Mouse (Mus musculus) forebrain, embryonic 12.5 days (tissue): ENCODE measurements at regions not wholly inside any gene's neighbourhood (a gene's known extent, or its start where the extent isn't known, plus 50 kb on each side); places are given as distances from the start of the nearest gene placed in this dataset.
A peak's percentile ranks its signal among the peaks of the same experiment; 100 is the strongest.

Source experiments
- ATAC-seq: fragments of 200-750 bp; cut with Nextera tagmentation; 2 replicates; pipeline ENCODE4 v1.8.0; 2017; ENCODE audit warnings: moderate TSS enrichment; ENCODE audit not compliant: low FRiP score
- H3K27ac ChIP-seq: fragments of 300-500 bp; sonication (generic); 2 replicates; pipeline ENCODE4 v1.5.1; 2016; ENCODE audit warnings: mild to moderate bottlenecking
- H3K27me3 ChIP-seq: fragments of 300-500 bp; sonication (generic); 2 replicates; pipeline ENCODE4 v1.6.1; 2016; ENCODE audit warnings: mild to moderate bottlenecking
- H3K36me3 ChIP-seq: fragments of 300-500 bp; sonication (generic); replicated peaks from 2 replicates; pipeline ENCODE4 v1.6.1; 2016; ENCODE audit warnings: mild to moderate bottlenecking
- H3K4me1 ChIP-seq: fragments of 300-500 bp; sonication (generic); 2 replicates; pipeline ENCODE4 v1.6.1; 2016
- H3K4me2 ChIP-seq: fragments of 300-500 bp; sonication (generic); 2 replicates; pipeline ENCODE4 v1.6.1; 2016; ENCODE audit warnings: mild to moderate bottlenecking, moderate library complexity
- H3K4me3 ChIP-seq: fragments of 300-500 bp; sonication (generic); replicated peaks from 2 replicates; pipeline ENCODE4 v1.5.1; 2016; ENCODE audit warnings: mild to moderate bottlenecking
- H3K9ac ChIP-seq: fragments of 300-500 bp; sonication (generic); 2 replicates; pipeline ENCODE4 v1.6.1; 2016; ENCODE audit warnings: mild to moderate bottlenecking
- H3K9me3 ChIP-seq: fragments of 300-500 bp; sonication (generic); 2 replicates; pipeline ENCODE4 v1.6.1; 2016
- WGBS: fragments of 180-500 bp; shearing (Covaris S2); methylation state at CpG from one replicate; pipeline ENCODE4 v1.1.7; 2016; 5-methylcytosine and 5-hydroxymethylcytosine counted together

GRCm38 (mm10) chr6:100085981-100086380 is 201.3 kb downstream of the Rybp start:
- ATAC-seq = no peak

DNA sequence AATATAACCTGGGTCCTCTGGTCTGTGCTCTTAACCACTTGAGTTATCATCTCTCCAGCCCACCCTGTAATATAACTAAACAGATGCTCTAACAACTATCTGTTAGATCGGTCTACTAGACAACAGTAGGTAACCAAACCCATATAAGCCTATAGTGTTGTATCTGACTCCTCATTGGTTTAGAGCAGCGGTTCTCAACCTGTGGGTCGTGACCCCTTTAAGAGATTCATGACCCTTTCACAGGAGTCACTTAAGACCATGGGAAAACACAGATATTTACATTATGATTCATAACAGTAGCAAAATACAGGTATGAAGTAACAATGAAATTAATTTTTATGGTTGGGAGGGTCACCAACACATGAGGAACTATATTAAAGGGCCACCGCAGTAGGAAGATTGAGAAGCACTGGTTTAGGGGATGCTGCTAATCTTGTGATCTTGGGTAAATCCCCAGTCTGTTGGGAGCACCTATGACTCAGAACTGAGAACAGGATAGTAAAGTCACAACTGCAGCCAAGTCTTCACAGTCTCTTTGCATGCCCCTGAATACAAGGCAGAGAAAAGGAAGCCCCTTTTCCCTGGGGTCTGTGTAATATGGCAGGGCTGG is 203.3 kb downstream of the Rybp start:
- ATAC-seq = no peak
- 93% methylated on average over 4 of the region's 4 CpGs for WGBS
- H3K36me3 ChIP-seq = no peaks in the 10 kb centered on the region
- H3K9ac ChIP-seq = no peak overlapping the region
- H3K4me3 ChIP-seq = no peak overlapping the region
- H3K9me3 ChIP-seq = peaks cover 4% of the 10 kb centered on the region; the same call in 1 of the 2 replicates
- H3K27ac ChIP-seq = no peak overlapping the region
- H3K4me2 ChIP-seq = no peak overlapping the region
- H3K4me1 ChIP-seq = no peaks in the 10 kb centered on the region
- no peaks in the 10 kb centered on the region for H3K27me3 ChIP-seq

More at GRCm38 (mm10) chr6:100085981-100086380, 201.3 kb downstream of the Rybp start:
- Histone ChIP-seq H3K9ac (no peak overlapping the region), H3K27ac (no peak overlapping the region), H3K4me2 (no peak overlapping the region), H3K27me3 (no peaks in the 10 kb centered on the region), H3K4me1 (no peaks in the 10 kb centered on the region), H3K4me3 (no peak overlapping the region), H3K36me3 (no peaks in the 10 kb centered on the region), H3K9me3 (peaks cover 4% of the 10 kb centered on the region; the same call in 1 of the 2 replicates)
- WGBS = 25% methylated on average over 1 of the region's 1 CpGs

GRCm38 (mm10) chr6:100083127-100083526 is 204.2 kb downstream of the Rybp start:
- ATAC-seq = no peak
- Histone ChIP-seq H3K9ac (no peak overlapping the region), H3K4me2 (no peak overlapping the region), H3K9me3 (peaks cover 4% of the 10 kb centered on the region; the same call in 1 of the 2 replicates), H3K4me3 (no peak overlapping the region), H3K27ac (no peak overlapping the region), H3K27me3 (no peaks in the 10 kb centered on the region), H3K4me1 (no peaks in the 10 kb centered on the region), H3K36me3 (no peaks in the 10 kb centered on the region)
- 86% methylated on average over 5 of the region's 5 CpGs for WGBS

DNA sequence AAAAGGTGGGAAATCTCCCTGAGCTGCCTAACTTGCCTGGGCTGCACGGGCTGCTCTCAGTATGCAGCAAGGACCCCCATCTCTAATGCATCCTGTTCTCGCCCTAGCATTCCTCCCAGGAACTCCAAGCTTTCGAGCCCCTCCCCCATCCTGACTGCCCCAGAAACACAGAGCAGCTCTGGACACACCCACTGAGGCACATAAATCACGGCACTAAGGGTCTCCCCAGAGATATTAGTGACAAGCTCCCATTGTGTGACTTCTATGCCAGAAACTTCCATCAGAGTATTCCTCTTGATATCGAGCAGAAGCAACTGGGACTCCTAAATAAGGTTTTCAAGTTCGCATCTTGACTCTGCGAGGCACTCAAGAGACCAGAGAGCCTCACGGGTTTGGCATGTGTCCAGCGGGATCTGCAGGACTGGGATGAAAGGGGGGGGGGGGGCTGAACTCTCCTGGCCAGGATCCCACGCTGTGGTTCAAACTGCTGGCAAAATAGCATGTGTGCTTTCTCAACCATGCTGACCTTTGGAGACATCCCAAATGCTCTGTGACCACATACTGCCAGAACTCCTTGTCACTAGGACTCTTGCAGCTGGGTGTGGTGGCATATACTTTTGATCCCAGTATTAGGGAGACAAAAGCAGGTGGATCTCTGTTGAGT is 212.5 kb downstream of the Rybp start:
- H3K4me1 ChIP-seq = peaks cover 15% of the 10 kb centered on the region
- peaks cover 10% of the 10 kb centered on the region; the same call in 1 of the 2 replicates for H3K27me3 ChIP-seq
- no peak overlapping the region for H3K9ac ChIP-seq
- peak overlapping the region; percentile 22; the same call in 1 of the 2 replicates for H3K4me2 ChIP-seq
- no peaks in the 10 kb centered on the region for H3K9me3 ChIP-seq
- peak; percentile 41; the same call in 1 of the 2 replicates for ATAC-seq
- 30% methylated on average over 10 of the region's 10 CpGs for WGBS
- H3K27ac ChIP-seq = no peak overlapping the region
- no peaks in the 10 kb centered on the region for H3K36me3 ChIP-seq
- H3K4me3 ChIP-seq = no peak overlapping the region

DNA sequence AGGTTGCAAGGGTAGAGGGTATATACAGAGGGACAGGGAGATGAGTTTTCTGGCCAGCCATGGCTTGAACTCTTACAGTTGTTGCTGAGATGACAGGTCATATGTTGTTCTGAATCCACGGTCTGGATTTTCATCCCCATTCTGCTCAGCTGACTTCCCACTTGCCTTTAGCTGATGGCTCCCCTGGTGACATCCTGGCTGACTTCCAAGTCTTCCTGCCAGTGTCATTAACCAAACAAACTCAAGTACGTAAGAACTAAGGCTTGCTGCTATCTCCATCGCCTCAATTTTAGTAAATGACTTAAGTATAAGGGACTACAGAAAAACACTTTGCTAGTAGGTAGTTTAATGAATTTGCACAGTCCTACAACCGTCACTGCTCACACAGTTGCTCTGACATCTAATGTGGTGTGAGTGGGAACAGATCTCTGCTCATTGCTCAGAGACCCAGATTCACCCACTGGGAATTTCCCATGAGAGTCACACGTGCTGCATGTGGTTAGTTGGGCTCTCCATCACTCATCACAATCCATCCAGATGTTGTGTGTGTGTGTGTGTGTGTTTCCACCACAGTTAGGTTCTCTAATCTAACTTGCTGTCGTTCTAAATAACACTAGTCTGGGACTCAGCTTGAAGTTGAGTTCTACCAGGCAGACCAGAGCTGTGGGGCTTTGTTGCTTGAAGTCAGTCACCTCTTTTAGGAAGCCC is 214.9 kb downstream of the Rybp start:
- Histone ChIP-seq H3K4me1 (peaks cover 20% of the 10 kb centered on the region), H3K36me3 (no peaks in the 10 kb centered on the region), H3K9ac (no peak overlapping the region), H3K4me3 (no peak overlapping the region), H3K4me2 (no peak overlapping the region), H3K9me3 (no peaks in the 10 kb centered on the region), H3K27ac (no peak overlapping the region), H3K27me3 (peaks cover 10% of the 10 kb centered on the region; the same call in 1 of the 2 replicates)
- WGBS = 70% methylated on average over 6 of the region's 6 CpGs
- no peak for ATAC-seq

GRCm38 (mm10) chr6:100069151-100069550 is 218.1 kb downstream of the Rybp start:
- H3K4me3 ChIP-seq = no peak overlapping the region
- no peak overlapping the region for H3K9ac ChIP-seq
- H3K27ac ChIP-seq = no peak overlapping the region
- H3K4me2 ChIP-seq = no peak overlapping the region
- H3K36me3 ChIP-seq = no peaks in the 10 kb centered on the region
- H3K27me3 ChIP-seq = peaks cover 13% of the 10 kb centered on the region
- ATAC-seq = no peak
- no peaks in the 10 kb centered on the region for H3K9me3 ChIP-seq
- 0 out of 2 replicates have a peak, but pooled peaks cover 9% of the 10 kb centered on the region for H3K4me1 ChIP-seq
- WGBS = 77% methylated on average over 4 of the region's 4 CpGs

GRCm38 (mm10) chr6:100067273-100067672 is 220.0 kb downstream of the Rybp start:
- no peak overlapping the region for H3K9ac ChIP-seq
- 89% methylated on average over 4 of the region's 4 CpGs for WGBS
- ATAC-seq = no peak
- H3K27me3 ChIP-seq = peaks cover 14% of the 10 kb centered on the region
- no peak overlapping the region for H3K4me3 ChIP-seq
- H3K27ac ChIP-seq = no peak overlapping the region
- 0 out of 2 replicates have a peak, but pooled peaks cover 4% of the 10 kb centered on the region for H3K4me1 ChIP-seq
- no peaks in the 10 kb centered on the region for H3K9me3 ChIP-seq
- no peaks in the 10 kb centered on the region for H3K36me3 ChIP-seq
- H3K4me2 ChIP-seq = no peak overlapping the region

DNA sequence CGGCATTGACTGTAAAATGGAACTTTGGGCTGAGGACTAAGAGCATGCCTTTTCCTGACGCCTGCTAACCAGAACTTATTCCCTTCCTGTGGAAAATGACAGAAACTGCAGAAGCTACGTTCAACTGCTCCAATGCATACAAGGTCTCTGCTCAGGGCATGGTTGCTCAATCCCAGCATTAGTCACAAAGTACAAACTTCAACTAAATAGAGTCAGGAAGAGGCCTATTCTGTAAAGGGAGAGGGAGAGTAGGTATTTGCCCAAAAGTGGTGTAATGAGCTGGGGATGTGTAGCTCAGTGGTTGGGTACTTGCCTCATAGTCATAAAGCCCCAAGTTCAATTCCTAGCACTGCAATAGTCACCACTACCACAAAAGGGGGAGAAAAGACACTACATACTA is 221.7 kb downstream of the Rybp start:
- no peak overlapping the region for H3K4me2 ChIP-seq
- WGBS = 93% methylated on average over 3 of the region's 3 CpGs
- H3K9me3 ChIP-seq = no peaks in the 10 kb centered on the region
- H3K36me3 ChIP-seq = no peaks in the 10 kb centered on the region
- ATAC-seq = no peak
- H3K27ac ChIP-seq = no peak overlapping the region
- H3K9ac ChIP-seq = no peak overlapping the region
- H3K27me3 ChIP-seq = peaks cover 9% of the 10 kb centered on the region; the same call in 1 of the 2 replicates
- H3K4me1 ChIP-seq = 0 out of 2 replicates have a peak, but pooled peaks cover 4% of the 10 kb centered on the region
- H3K4me3 ChIP-seq = no peak overlapping the region

- Histone ChIP-seq H3K4me3 (no peak overlapping the region), H3K4me2 (no peak overlapping the region), H3K9me3 (no peaks in the 10 kb centered on the region), H3K4me1 (no peaks in the 10 kb centered on the region), H3K9ac (no peak overlapping the region), H3K36me3 (no peaks in the 10 kb centered on the region), H3K27ac (no peak overlapping the region), H3K27me3 (peaks cover 21% of the 10 kb centered on the region)
- no peak for ATAC-seq
- 88% methylated on average over 8 of the region's 8 CpGs for WGBS
Observed at GRCm38 (mm10) chr6:100062961-100063360, 224.3 kb downstream of the Rybp start.

GRCm38 (mm10) chr6:100059803-100060202 is 227.5 kb downstream of the Rybp start:
- Histone ChIP-seq H3K4me3 (no peak overlapping the region), H3K27me3 (peaks cover 35% of the 10 kb centered on the region), H3K27ac (no peak overlapping the region), H3K9ac (no peak overlapping the region), H3K36me3 (no peaks in the 10 kb centered on the region), H3K9me3 (no peaks in the 10 kb centered on the region), H3K4me2 (no peak overlapping the region), H3K4me1 (no peaks in the 10 kb centered on the region)
- WGBS = 74% methylated on average over 8 of the region's 8 CpGs
- ATAC-seq = no peak

DNA sequence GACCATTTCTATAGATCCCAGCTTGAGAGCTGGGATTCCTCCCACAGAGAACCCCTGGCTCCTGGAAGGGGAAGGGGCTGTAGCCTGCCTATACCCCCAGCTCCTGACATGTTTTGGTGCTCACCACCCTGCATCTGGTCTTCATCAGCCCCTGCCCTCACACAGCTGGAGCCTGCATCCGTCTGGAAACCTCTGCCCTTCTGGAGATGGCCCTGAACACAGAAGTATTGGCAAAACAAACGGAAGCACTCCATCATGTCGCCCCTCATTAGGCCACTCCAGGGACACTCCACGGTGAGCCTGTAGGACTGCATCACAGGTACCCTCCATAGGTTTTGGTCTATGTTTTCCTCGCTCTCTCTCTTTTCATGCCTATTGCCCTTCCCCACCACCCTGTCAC is 231.3 kb downstream of the Rybp start:
- Histone ChIP-seq H3K4me1 (0 out of 2 replicates have a peak, but pooled peaks cover 4% of the 10 kb centered on the region), H3K9me3 (no peaks in the 10 kb centered on the region), H3K4me2 (no peak overlapping the region), H3K4me3 (no peak overlapping the region), H3K36me3 (no peaks in the 10 kb centered on the region), H3K27ac (no peak overlapping the region), H3K27me3 (peaks cover 65% of the 10 kb centered on the region), H3K9ac (no peak overlapping the region)
- WGBS = 81% methylated on average over 5 of the region's 5 CpGs
- no peak for ATAC-seq

- peaks cover 83% of the 10 kb centered on the region for H3K27me3 ChIP-seq
- ATAC-seq = no peak
- H3K9me3 ChIP-seq = no peaks in the 10 kb centered on the region
- no peak overlapping the region for H3K4me2 ChIP-seq
- no peak overlapping the region for H3K4me3 ChIP-seq
- no peaks in the 10 kb centered on the region for H3K36me3 ChIP-seq
- WGBS = 63% methylated on average over 8 of the region's 8 CpGs
- H3K4me1 ChIP-seq = 0 out of 2 replicates have a peak, but pooled peaks cover 4% of the 10 kb centered on the region
- no peak overlapping the region for H3K9ac ChIP-seq
- H3K27ac ChIP-seq = no peak overlapping the region
Observed at GRCm38 (mm10) chr6:100052955-100053795, 234.1 kb downstream of the Rybp start.
